Mouse (Mus musculus) mouse trophoblast stem cell (cell line): Measurements from ENCODE around the gene Frmd5.

Experiments
- in situ Hi-C, 2 experiments: fragments of 300-500 bp; cut with MseI, MboI; formaldehyde crosslinking; loops; 2 replicates in 1 of 2; 3 replicates in 1 of 2; pipeline ENCODE4 v1.15.1; 2025

Gene Frmd5

DNA sequence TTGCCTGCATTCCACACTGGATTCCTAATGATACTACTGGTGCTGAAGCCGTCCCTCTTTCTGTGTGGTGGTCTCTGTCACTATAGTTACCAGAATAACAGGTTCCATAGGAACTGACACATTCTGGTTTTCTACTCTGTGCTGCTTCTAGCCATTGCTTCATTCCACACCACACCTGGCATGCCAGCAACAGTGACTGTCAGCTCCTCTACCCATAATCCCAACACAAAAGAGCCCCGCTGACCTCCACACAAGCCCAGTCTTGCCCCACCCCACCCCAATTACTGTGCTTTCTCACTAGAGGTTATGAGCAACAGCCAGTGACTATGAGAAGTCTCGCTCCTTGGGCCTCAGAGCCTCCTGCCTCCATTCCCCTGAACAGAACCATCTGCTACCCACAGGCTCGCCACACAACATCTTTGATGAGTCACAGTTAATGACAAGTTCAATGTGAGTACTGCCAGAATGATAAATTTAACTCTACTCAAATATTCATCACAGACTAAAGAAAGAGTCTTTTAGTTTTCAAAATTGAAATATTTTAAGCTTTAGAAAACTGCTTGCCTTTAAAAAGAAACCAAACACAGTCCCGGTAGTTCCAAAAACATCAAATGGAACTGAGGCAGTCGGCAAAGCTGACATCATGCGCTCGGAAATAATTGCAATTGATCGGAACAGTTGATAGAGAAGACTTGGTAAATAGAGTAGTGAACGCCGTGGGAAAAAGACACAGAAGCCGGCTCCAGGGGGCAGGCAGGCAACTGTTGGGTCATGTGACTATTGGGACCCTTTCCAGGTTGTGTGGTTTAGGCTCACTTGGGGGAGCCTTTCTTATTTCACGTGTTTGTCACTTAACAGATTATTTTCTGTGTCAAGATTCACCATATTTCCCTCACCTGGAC, 185.4 kb downstream of the Frmd5 start:
- in situ Hi-C loops: no loop called here

- in situ Hi-C loops: no loop called here
These were observed 186.2 kb downstream of the Frmd5 start for GRCm38 (mm10) chr2:121620582-121621261.

DNA sequence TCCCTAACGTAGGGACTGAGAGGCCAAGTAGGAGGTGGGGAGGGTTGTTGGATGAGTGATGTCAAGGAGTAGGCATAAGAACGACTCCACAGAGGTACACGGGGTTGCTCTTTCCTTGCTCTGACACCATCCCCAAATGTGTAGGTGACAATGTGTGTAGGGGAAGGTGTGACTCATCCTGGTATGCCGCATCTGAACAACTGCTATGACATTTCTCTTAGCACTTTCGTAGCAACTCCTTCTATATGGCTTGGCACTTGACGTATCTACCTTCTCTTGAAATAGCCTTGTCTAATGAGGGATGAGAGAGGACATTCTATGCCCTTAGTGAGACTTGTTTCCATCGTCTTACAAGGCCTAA, 191.7 kb downstream of the Frmd5 start:
- in situ Hi-C loops: no loop called here

DNA sequence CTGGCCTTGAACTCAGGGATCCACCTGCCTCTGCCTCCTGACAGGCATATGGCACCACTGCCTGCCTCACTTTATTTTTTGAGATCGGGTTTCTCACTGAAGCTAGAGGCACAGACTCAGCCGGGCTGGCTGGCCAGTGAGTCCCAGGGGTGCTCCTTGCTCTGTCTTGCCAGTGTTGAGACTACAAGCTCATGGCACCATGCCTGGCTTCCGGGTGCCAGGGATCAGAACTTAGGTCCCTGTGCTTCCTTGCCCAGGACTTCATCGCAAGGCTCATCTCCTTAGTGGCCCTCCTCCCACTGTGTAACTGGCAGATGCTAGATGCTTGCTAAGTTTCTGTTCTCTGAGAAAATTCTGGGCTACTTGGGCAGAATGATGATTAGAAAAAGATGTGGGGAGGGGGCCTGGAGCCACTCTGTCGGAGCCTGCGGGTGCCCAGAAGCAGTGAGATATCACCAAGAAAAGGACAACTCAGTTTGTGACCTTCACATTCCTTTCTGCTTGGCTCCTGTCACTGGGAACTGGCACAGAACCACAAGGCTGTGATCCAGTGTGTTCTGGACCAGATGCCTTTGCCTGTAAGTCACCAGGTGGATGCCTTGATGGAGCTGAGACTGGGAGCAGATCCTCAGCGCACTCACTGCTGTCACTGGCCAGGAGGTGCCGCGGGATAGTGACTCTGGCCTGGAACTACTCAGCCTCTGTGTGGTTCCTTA, 192.2 kb downstream of the Frmd5 start:
- in situ Hi-C loops: no loop called here

GRCm38 (mm10) chr2:121612112-121612511, 194.8 kb downstream of the Frmd5 start:
- in situ Hi-C loops: no loop called here

DNA sequence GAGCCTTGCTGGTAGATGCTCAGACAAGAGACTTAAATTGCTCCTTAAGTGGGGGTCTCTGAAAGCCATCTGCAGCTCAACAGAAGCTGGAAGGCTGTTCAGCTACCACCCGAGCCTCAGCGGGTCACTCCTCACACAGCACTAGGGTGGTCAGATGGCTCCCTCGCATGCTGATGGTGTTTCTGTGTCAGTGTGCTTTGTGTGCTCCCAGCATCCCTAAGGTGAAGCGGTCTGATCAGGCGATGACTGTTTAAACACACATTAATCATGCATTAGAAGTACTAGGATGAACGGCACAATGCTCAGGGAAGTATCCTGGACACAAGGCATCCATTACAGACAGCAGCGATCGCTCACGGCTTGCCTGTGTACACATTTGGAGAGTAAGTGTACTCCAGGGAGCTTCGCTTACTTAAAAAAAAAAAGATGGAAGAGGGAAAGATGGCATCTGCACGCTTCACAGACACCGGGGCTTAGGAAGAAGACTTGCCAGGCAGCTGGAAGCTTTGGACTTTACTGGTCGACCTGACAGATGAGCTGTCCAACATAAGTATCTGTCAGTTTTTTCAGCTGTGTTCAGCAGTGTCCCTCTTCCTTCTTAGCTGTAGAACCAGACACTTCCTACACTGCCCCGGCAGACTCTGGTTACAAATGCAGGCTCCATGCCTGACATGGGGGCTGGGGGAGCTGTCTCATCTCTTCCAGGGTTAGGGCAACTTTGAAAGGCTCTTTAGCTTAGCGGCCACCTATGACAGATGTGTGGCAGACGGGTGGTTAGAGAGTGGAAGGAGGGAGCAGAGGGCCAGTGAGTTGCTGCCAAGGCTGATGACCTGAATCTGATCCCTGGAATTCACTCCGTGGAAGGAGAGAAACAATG, 196.6 kb downstream of the Frmd5 start:
- in situ Hi-C loops: no loop called here

GRCm38 (mm10) chr2:121609141-121609724, 197.7 kb downstream of the Frmd5 start:
- in situ Hi-C loops: no loop called here

DNA sequence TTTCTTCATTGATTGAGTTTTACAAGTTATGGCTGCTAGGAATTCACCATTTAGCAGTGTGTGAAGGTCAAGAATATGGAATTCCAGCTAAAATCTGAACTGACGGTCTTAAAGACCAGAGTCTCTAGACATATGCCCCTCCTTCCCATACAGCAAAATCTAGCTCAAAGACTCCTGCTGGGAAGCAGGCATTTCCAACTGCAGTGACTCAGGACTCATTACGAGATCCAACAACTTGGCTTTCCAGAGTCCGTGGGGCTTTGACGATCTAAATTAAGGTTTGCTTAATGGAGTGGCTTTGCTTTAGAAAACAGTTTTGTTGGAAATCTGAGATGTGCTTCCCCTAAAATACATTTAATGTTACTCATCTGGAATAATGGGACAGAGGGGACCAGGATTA, 204.5 kb downstream of the Frmd5 start:
- in situ Hi-C loops: no loop called here

DNA sequence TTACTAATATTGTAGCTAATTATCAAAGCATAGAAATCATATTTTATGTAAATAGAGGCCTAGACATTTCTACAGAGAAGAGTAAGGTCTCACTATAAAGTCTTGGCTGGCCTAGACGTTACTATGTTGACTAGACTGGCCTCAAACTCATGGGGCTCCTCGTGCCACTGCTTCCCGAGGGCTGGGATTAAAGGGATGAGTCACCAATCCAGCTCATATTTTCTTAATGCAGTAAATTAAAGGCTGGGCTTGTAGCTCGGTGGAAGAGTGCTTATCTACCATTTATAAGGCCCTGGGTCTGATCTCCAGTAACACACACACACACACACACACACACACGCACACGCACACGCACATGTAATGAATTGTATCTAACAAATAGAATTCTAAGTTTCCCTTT, 205.3 kb downstream of the Frmd5 start:
- in situ Hi-C loops: no loop called here

DNA sequence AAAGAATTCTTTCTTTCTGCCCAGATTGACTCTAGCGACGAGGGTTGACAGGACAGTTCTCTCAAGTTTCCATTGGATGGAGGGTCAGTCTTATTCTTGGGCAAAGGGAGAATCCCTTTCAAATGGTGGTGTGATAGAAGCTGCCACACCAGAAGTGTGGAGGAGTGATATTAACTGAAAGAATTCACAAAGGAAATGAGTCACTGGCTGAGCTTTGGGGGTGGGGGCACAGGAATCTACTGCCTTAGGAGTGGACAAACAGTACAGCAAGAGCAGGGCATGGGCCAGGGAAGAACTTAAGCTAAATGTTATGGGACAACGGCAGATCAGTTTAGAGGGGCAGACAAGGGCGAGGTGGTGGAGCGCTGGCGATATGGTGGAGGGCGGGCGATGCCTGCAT, 206.2 kb downstream of the Frmd5 start:
- in situ Hi-C loops: no loop called here

- in situ Hi-C loops: no loop called here
These were observed 208.6 kb downstream of the Frmd5 start for GRCm38 (mm10) chr2:121598249-121598648.

DNA sequence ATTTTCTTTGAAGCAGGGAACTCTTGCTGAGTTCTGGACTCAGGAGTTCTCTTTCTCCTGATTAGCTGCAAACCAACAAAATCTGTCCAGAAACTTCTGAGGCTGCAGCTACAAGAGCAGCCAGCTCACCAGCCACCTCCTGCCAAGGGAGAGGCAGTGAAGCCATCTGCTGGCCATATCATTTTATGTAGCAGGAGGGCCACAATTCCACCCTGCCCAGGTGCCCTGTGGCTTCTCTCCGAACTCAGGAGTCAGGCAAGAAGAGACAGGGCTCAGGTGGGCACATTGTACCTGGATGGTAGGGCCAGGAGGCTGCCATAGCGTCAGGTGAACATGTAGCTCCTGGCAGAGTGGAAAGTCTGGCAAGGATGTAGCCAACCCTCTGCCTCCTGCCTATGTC, 210.3 kb downstream of the Frmd5 start:
- in situ Hi-C loops: no loop called here

DNA sequence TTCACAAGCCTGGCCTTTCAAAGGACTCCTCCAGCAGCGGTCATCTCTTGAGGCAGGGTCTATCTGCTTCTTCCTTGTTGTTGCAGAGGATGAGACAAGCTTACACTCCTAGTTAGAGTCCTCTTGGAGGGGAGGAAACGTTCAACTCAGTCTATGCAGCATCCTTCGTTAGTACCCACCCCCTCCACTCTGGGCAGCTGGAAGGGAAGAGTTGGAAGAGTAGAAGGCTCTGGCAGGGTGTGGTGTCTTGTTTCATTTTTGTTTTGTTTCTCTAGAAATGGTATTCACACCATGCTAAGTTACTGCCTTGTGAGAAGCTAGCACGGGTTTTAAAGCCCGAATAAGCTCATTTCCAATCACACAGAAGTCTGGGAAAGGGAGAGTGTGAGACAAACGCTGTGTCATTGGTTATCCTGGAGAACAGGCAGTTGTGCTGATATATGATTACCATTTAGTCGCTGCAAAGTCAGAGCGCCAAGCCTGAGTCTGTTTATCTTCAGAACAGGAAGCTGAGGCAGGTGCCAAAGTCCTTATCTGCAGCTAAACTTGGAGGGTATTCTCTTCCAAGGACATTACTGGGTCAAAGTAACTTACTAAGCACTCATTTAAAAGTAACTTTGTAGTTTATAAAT, 212.1 kb downstream of the Frmd5 start:
- in situ Hi-C loops: no loop called here

DNA sequence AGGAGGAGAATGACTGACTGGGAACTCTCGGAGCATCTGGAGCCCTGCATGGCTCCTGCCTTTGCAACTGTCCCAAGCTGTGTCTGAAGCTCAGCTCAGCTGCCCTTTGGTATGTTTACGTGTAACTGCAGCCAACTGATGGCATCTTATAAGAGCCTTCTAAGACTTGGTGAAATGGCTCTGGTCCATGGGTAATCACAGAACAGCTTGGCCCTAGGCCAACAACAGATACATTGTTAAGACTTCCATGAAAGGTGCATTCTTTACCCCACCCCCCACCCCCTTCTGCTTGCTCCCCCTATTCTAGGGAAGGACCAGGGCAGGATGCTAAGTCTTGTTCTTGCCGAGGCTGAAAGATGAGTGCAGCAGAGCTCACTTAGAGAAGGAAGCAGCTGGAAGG, 212.8 kb downstream of the Frmd5 start:
- in situ Hi-C loops: no loop called here

DNA sequence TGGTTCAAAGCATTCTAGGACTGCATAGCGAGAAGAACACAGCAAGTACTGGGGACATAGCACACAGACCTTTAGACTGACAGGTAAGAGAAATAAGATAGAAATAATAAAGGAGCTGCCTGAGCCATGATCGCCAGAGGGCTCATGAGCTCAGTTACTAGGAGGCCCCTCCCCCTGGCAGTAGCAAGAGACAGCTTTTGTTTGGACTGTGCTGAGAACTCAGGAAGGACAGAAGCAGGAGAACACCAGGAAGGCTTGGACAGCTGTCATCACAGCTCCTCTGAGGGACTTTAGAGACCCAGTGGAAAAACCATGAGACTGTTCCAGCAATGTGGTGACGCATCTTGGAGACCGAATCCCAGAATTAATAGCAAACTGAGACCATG, 218.6 kb downstream of the Frmd5 start:
- in situ Hi-C loops: no loop called here

- in situ Hi-C loops: no loop called here
These were observed 219.2 kb downstream of the Frmd5 start for GRCm38 (mm10) chr2:121587523-121588308.

DNA sequence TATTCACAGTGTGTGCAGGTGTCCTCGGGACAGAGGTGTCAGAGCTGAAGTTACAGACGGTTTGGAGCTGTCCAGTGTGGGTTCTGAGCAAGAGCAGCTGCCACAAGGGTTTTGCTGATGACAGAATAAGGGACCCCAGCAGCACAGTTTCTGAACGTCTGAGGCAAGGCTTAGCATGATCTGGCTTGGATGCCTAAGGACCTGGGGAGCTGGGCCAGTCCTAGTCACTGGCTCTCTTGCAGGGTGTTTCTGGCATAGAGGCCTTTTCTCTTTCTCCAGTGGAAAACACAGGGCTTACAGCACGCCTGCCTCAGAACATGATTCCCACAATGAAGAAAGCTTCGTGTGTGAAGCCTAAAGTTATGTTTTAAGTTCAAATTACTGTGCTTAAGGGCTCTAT, 222.2 kb downstream of the Frmd5 start:
- in situ Hi-C loops: no loop called here

DNA sequence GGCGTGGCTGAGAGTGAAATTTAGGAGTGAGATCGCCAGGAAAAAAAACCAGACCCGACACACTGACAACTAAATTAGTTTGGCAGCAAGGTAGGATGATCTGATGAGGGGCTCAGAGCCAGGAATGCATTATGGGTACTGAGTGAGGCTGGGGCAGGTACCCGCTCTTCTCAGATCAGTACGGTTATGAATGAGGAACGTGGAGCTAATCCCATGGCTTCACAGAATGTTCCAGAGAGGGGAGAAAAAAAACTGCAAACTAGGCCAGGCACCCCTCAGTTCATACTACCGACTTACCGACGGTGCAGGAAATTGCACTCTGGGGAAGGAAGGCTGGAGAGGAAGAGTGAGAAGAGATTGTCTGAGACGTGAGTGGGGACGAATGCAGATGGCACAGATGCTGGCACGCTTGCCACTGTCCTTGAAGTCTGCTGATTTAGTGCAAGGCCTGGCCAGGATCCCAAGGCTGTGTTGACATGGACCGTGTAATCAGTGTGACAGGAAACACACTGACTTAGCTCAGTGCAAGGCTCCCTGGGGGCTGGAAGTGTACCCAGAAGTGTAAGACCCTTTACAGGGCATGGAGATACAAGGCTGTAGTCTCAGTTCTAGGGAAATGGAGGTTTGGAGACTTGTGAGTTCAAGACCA, 223.3 kb downstream of the Frmd5 start:
- in situ Hi-C loops: no loop called here

GRCm38 (mm10) chr2:121582809-121583376, 224.0 kb downstream of the Frmd5 start:
- in situ Hi-C loops: no loop called here
